ENCODE assay signal across 7 mouse cellular contexts in the genomic region with DNA sequence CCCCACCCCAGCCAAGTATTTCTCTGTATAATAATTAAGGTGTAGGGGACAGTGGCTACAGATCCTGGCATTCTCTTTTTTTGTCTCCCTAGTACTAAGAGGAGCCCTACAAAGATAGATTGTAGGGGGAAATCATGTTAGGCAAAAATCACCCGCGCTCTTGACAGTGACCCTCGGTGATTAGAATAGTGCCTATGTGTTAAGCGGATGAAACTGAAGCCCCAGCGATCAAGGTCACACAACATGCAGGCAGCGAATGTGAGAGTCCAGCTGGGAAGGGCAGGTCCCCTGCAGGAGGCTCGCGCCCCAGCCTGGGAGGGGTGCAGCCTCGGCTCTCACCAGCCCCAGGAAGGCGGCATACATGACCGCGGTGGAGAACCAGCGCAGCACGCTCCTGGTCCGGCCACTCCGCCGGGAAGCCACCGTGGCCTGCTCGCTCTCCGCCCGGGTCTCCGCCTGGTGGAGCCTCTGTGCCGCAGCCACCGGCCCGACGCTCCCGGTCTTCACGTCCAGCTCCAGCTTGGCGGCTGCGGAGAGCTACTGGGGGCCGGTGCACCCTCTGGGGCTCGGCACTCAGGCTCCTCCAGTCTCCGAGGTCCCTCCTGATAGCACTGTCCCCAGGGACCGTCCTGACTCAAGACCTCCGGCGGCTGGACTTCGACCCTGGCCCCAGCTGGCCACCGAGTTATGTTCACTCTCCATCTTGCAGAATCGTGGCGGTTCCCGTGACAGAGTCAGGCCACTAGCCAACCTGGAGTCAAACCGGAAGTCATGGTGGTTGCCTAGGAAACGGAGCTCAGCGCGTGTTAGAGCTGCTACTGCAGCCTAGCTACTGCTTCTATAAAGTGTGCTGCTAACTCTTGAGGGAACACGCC. TPM values are rescaled to one million over a fixed set of nuclear protein-coding genes. Genes with fewer than 3 reads are reported as not detected.
DNase-seq lines count a peak whose midpoint lies in the region; ATAC-seq and TF ChIP-seq lines count a peak whose summit lies in the region.

A gene (minus strand): TSS at position 715 of the 875 bp plus-strand sequence.

- no peaks in the 10 kb centered on the region for H3K9me3 ChIP-seq in embryonic facial prominence, embryonic 15.5 days (replicated peaks)
- peaks cover 7% of the 10 kb centered on the region; the same call in 1 of the 2 replicates for H3K9me3 ChIP-seq in limb, embryonic 13.5 days
- no peaks in the 10 kb centered on the region for H3K9me3 ChIP-seq in midbrain, embryonic 15.5 days

- 3% methylated on average over 46 of the region's 46 CpGs for WGBS in bone marrow, adult 2 months
- under 1% methylated on average over 46 of the region's 46 CpGs for WGBS in embryonic facial prominence, embryonic 15.5 days
- under 1% methylated on average over 46 of the region's 46 CpGs for WGBS in limb, embryonic 13.5 days
- WGBS in midbrain, embryonic 15.5 days: under 1% methylated on average over 46 of the region's 46 CpGs
- WGBS in spleen, adult 2 months: 4% methylated on average over 46 of the region's 46 CpGs

- no peaks in the 10 kb centered on the region for H3K27me3 ChIP-seq in embryonic facial prominence, embryonic 15.5 days
- H3K27me3 ChIP-seq in limb, embryonic 13.5 days: no peaks in the 10 kb centered on the region
- no peaks in the 10 kb centered on the region for H3K27me3 ChIP-seq in midbrain, embryonic 15.5 days (replicated peaks)
- peaks cover 5% of the 10 kb centered on the region for H3K27me3 ChIP-seq in spleen, adult 2 months (ENCODE audit: control insufficient read depth, insufficient read depth, low read length)

- no peaks in the 10 kb centered on the region; the same call in 1 of the 2 replicates for H3K4me1 ChIP-seq in bone marrow, adult 2 months (ENCODE audit: control insufficient read depth, insufficient read depth, low read length)
- H3K4me1 ChIP-seq in embryonic facial prominence, embryonic 15.5 days: peaks cover 10% of the 10 kb centered on the region
- peaks cover 12% of the 10 kb centered on the region for H3K4me1 ChIP-seq in limb, embryonic 13.5 days
- peaks cover 14% of the 10 kb centered on the region for H3K4me1 ChIP-seq in midbrain, embryonic 15.5 days
- peaks cover 5% of the 10 kb centered on the region for H3K4me1 ChIP-seq in spleen, adult 2 months (ENCODE audit: control insufficient read depth, insufficient read depth, insufficient read length)

- no peaks in the 10 kb centered on the region for H3K36me3 ChIP-seq in embryonic facial prominence, embryonic 15.5 days
- no peaks in the 10 kb centered on the region for H3K36me3 ChIP-seq in limb, embryonic 13.5 days
- H3K36me3 ChIP-seq in midbrain, embryonic 15.5 days (replicated peaks): no peaks in the 10 kb centered on the region
- no peaks in the 10 kb centered on the region for H3K36me3 ChIP-seq in spleen, adult 2 months (ENCODE audit: control insufficient read depth, insufficient read depth, low read length)

- ATAC-seq in embryonic facial prominence, embryonic 15.5 days (ENCODE audit: insufficient number of reproducible peaks, low FRiP score, low TSS enrichment, low read depth): peak; percentile 83
- ATAC-seq in limb, embryonic 13.5 days (ENCODE audit: low FRiP score, low read depth): peak; percentile 96
- ATAC-seq in midbrain, embryonic 15.5 days (replicated peaks): peak; percentile 99

- no peak for TF ChIP-seq CTCF in bone marrow, adult 2 months (IDR thresholded peaks at IDR 0.05; ENCODE audit: control insufficient read depth, insufficient read depth, low read length)
- no peak for TF ChIP-seq CTCF in spleen, adult 2 months (IDR thresholded peaks at IDR 0.05; ENCODE audit: extremely low read depth, insufficient read depth, insufficient read length, insufficient replicate concordance)

- H3K9ac ChIP-seq in embryonic facial prominence, embryonic 15.5 days: peak within 1 kb of the TSS; percentile 62
- peak within 1 kb of the TSS; percentile 65 for H3K9ac ChIP-seq in limb, embryonic 13.5 days
- H3K9ac ChIP-seq in midbrain, embryonic 15.5 days: peak within 1 kb of the TSS; percentile 57

- H3K27ac ChIP-seq in bone marrow, adult 2 months (ENCODE audit: control insufficient read depth, insufficient read depth, low read depth, low read length, poor library complexity): no peak within 1 kb of the TSS
- peak within 1 kb of the TSS; percentile 65 for H3K27ac ChIP-seq in embryonic facial prominence, embryonic 15.5 days (replicated peaks)
- peak within 1 kb of the TSS; percentile 63; the same call in 1 of the 2 replicates for H3K27ac ChIP-seq in limb, embryonic 13.5 days
- peak within 1 kb of the TSS; percentile 93 for H3K27ac ChIP-seq in midbrain, embryonic 15.5 days
- no peak within 1 kb of the TSS for H3K27ac ChIP-seq in spleen, adult 2 months (ENCODE audit: insufficient read depth, low read length)

- peak; percentile 82 to 89 for DNase-seq in heart, adult 9 months (ENCODE audit: low spot score in 2 of 2)
- peak; percentile 99 for DNase-seq in kidney, adult 9 months
- peak; percentile 49 to 59 for DNase-seq in spleen, adult 2 months (ENCODE audit: low read depth in 1 of 2, low spot score in 2 of 2)

- peak within 1 kb of the TSS; percentile 97 for H3K4me2 ChIP-seq in embryonic facial prominence, embryonic 15.5 days (replicated peaks)
- H3K4me2 ChIP-seq in limb, embryonic 13.5 days (replicated peaks): peak within 1 kb of the TSS; percentile 89
- H3K4me2 ChIP-seq in midbrain, embryonic 15.5 days: peak within 1 kb of the TSS; percentile 84

- TF ChIP-seq POLR2A in bone marrow, adult 2 months (IDR thresholded peaks at IDR 0.05; ENCODE audit: borderline replicate concordance, control insufficient read depth, low read depth, low read length): no peak
- no peak for TF ChIP-seq POLR2A in spleen, adult 2 months (IDR thresholded peaks at IDR 0.05; ENCODE audit: low read depth, low read length)

- H3K4me3 ChIP-seq in bone marrow, adult 2 months (replicated peaks; ENCODE audit: control insufficient read depth, low read depth, low read length): peak within 1 kb of the TSS; percentile 37
- H3K4me3 ChIP-seq in embryonic facial prominence, embryonic 15.5 days (replicated peaks): peak within 1 kb of the TSS; percentile 64
- peak within 1 kb of the TSS; percentile 67 for H3K4me3 ChIP-seq in limb, embryonic 13.5 days
- H3K4me3 ChIP-seq in midbrain, embryonic 15.5 days: peak within 1 kb of the TSS; percentile 76
- peak within 1 kb of the TSS; percentile 54 for H3K4me3 ChIP-seq in spleen, adult 2 months (ENCODE audit: extremely low read depth, insufficient read depth, insufficient read length)

RNA-seq across cellular contexts. Expression of the gene that starts here (rescaled TPM):
- polyA plus RNA-seq in bone marrow, adult 2 months (2011; ENCODE audit: insufficient read depth, insufficient read length, low replicate concordance, missing spikeins): not detected in 2 replicates
- 0.18 and 0.37 TPM in 2 replicates for polyA plus RNA-seq in embryonic facial prominence, embryonic 15.5 days (2015; fragmentation: Nextera tagmentation; extraction: Ambion mirVana)
- polyA plus RNA-seq in limb, embryonic 13.5 days (2015; fragmentation: Nextera tagmentation; extraction: Ambion mirVana): 0.15 and 0.41 TPM in 2 replicates
- 0.26 and 0.54 TPM in 2 replicates for polyA plus RNA-seq in midbrain, embryonic 15.5 days (2015; fragmentation: Nextera tagmentation; extraction: Ambion mirVana)
- 0.07 TPM in 1 of 2 replicates, not detected in the other for polyA plus RNA-seq in spleen, adult 2 months (2012; rRNA removed)

Comparison
In these comparisons a context has a peak if more than half of its experiments do, and no peak if none do; other contexts are left out.
1. Peak in ATAC-seq, H3K4me3 ChIP-seq, H3K27ac ChIP-seq, H3K9ac ChIP-seq and H3K4me2 ChIP-seq in embryonic facial prominence, embryonic 15.5 days; RNA of the gene not detected or under 1 TPM.
2. Peak in ATAC-seq, H3K4me3 ChIP-seq, H3K27ac ChIP-seq, H3K9ac ChIP-seq and H3K4me2 ChIP-seq in limb, embryonic 13.5 days; RNA of the gene not detected or under 1 TPM.
3. Peak in ATAC-seq, H3K4me3 ChIP-seq, H3K27ac ChIP-seq, H3K9ac ChIP-seq and H3K4me2 ChIP-seq in midbrain, embryonic 15.5 days; RNA of the gene not detected or under 1 TPM.
4. Peak in DNase-seq and H3K4me3 ChIP-seq in spleen, adult 2 months; RNA of the gene not detected or under 1 TPM.